Mouse (Mus musculus): ENCODE data around the gene Mybl2. TPM values are rescaled to one million over a fixed set of nuclear protein-coding genes. Genes with fewer than 3 reads are reported as not detected.
A peak's percentile ranks its signal among the peaks of the same experiment; 100 is the strongest.

The Mybl2 gene
- total RNA-seq, 2 experiments from 2014 or later: 1.9 to 2.0 TPM

DNA sequence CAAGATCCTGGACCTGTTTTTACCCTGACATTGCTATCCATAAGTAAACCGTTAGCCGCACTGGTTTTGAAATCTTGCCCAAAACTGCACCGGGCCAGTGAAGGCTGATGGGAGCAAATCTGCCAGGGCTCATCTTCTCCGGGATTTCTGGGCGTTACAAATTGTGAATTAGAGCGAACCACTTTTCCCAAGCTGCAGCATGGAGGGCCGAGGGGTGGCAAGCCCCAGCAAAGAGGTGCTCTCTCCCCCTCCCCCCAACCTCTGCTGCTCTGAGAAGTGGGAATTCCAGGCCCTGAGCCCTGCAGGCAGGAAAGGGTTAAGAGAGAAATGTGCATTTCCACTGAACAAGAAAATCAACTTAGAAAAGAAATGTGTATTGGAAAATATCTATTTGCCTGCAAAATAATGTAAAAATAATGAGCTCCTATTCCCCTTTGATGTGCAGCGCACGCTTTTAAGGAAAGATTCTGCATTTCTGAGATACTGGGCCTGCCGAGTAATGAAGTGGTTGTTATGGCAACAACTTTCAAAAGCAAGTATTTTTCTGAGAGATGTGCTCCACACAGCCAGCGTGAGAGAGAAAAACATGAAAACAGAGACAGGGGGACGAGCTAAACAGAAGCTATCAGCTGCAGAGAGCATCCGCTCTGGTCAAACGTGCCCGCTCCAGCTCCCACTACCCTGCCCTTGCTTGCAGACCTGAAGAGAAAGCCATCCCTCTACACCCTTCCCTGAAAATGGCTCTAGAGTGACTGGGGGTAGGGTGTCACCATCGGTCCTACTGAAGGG is 57.1 kb downstream of the Mybl2 start:
- DNase-seq: no peak

DNA sequence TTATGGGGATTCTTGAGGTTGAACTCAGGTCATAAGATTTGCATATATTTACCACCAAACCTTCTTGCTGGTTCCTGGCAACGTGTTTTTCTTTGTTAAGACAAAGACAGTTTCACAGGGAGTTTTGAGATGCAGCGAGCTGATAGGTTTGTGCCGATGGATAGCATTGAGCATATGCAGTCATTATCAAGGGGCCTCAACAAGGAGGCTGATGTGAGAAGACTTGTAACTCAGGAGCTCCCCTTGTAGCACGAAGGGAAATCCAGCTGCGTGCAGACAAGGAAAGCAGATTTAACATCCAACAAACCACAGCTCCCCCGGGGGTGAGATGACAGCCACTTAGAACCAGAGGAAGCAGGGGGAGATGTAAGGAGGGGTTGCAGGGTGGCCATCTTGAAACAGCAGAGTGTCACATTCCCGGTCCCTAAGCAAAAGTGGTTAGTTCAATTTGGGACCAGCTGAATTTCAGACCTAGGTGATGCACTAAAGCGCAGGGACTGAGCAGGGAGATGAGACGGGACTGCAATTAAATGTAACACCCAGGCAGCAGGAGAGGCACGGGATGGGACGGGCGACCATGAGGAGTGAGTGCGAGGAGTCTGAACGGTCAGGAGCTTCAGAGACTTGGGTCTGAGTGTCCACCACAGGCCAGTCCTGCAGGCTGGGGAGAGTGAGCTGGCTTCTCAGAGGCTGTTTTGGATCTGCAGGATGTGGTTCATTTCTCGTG is 66.3 kb downstream of the Mybl2 start:
- no peak for DNase-seq

DNA sequence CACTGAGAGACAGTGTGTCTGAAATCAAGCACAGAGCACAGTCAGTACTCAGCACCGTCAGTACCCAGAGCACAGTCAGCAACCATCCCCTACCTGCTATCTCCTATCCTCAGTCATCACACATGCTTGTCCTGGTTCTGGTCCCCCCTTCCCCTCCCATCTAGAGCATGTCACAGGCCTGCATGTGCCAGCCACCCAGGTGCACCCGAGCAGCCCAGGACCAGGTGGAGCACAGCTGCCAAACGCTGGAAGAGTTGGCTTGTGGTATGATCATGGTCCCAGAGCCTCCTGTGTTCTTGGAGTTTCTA is 66.8 kb downstream of the Mybl2 start:
- no peak for DNase-seq

DNA sequence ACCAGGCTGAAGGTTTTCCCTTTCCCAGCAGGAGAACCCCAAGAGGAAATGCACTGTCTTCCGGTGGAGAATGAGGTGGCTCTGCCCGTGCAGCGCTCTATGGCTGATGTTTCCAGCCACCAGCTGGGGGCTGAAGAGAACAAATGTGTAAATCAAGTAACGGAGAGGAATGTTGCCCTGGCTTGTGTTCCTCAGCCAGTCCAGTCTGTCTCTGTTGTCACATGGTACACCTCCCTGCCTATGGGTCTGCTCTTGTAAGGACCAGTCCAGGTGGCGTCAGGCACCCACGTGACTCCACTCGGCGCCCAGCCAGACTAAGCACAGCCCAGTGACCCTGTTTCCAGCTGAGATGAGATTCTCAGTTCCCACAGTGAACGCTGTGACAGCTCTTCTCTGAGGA is 67.8 kb downstream of the Mybl2 start:
- DNase-seq: peak; percentile 70 to 73

DNA sequence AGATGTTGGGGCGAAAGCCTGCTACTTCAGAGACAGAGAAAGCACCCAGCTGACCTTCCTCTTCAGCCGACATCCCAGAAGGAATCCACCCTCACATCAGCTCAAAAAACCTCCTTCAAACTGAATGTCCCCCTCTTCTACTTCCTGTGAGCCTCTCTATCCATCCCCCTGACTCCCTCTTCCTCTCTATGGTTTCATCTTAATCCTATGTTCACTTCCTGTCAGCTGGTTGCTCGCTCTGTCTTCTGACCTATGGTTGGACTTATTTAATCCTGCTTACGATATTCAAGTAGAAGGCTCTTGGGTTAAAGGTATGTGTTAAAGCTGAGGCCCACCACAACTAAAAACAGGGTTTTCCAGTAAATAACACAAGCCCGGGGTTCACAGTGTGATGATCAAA is 69.0 kb downstream of the Mybl2 start:
- no peak for DNase-seq

DNA sequence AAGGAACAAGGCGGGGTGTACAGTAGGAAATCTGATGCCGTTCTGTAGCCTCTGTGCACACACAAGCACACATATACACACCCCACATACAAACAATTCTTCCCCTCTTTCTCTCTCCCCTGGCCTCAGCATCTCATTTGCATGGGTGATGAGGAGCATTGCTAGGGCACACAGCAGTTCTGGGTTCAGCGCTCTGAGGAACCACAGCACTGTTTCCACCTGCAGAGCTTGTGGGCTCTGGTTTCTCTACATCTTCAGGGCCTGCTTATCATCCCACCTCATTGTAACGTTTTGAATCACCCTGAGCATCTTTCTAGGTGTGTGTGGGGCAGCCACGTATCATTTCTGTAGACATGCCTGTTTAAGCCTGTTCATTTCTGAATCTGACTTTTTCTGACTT is 76.3 kb downstream of the Mybl2 start:
- no peak for DNase-seq

DNA sequence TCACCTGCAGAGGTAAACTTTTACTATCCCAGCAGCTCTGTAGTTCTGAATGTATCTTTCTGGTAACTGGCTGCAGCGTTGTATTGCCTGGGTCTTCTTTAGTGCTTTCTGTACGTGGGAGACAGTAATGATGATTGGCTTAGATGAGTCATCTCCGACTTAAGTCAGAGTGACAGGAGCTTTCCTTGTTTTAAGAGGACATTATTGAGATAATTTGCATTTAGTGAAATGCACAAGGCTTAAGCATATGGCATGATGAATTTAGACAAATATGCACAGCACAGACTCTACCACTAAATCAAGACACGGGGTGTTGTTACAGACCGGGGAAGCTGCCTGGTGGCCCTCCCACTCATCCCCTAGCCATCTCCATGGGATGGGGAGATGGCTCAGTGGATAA is 77.8 kb downstream of the Mybl2 start:
- DNase-seq: no peak

Small RNA genes within 50 kb of the gene (microRNA-seq; reads per million reads assigned to microRNA genes)
- gene Gm22174 (not detected), gene Mir7003 (not detected)

Other genes with a start within 250 kb of the Mybl2 start
- 100 to 1,000 TPM; 149 to 224 TPM for gene Srsf6, start 123.2 kb upstream of the Mybl2 start, total RNA-seq (2021)
- gene L3mbtl1, start 111.2 kb upstream of the Mybl2 start, total RNA-seq (2021): not detected
- gene Sgk2, start 67.4 kb upstream of the Mybl2 start, total RNA-seq (2021): 1 to 10 TPM in 1 of 2 experiments, not detected in 1; 1.3 TPM
- 10 to 100 TPM; 43.8 to 62.7 TPM for gene Ift52, start 37.3 kb upstream of the Mybl2 start, total RNA-seq (2021)
- gene Gtsf1l, start 33.2 kb downstream of the Mybl2 start, total RNA-seq (2021): not detected
- 10 to 100 TPM in 1 of 2 experiments, 1 to 10 TPM in 1; 1.6 to 12.0 TPM for gene Tox2, start 148.4 kb downstream of the Mybl2 start, total RNA-seq (2021)